Mouse (Mus musculus) limb, embryonic 10.5 days (tissue): Measurements from ENCODE around the gene Igdcc4. TPM values are rescaled to one million over a fixed set of nuclear protein-coding genes. Genes with fewer than 3 reads are reported as not detected.

Source experiments
- DNase-seq: peaks from one replicate; pipeline ENCODE4 v3.0.0-alpha.2; 2017; ENCODE audit warnings: low spot score
- H3K27ac ChIP-seq: fragments of 300-500 bp; sonication (generic); 2 replicates; pipeline ENCODE4 v1.5.1; 2016; ENCODE audit warnings: mild to moderate bottlenecking
- H3K27me3 ChIP-seq: fragments of 300-500 bp; sonication (generic); 2 replicates; pipeline ENCODE4 v1.6.1; 2016; ENCODE audit warnings: low read depth, mild to moderate bottlenecking; ENCODE audit not compliant: poor library complexity, severe bottlenecking
- H3K36me3 ChIP-seq: fragments of 300-500 bp; sonication (generic); 2 replicates; pipeline ENCODE4 v1.6.1; 2016; ENCODE audit warnings: mild to moderate bottlenecking, moderate library complexity
- H3K4me1 ChIP-seq: fragments of 300-500 bp; sonication (generic); 2 replicates; pipeline ENCODE4 v1.6.1; 2016
- H3K4me3 ChIP-seq: fragments of 300-500 bp; sonication (generic); 2 replicates; pipeline ENCODE4 v1.5.1; 2016; ENCODE audit warnings: mild to moderate bottlenecking, moderate library complexity
- H3K9me3 ChIP-seq: fragments of 300-500 bp; sonication (generic); replicated peaks from 2 replicates; pipeline ENCODE4 v1.6.1; 2016; ENCODE audit warnings: mild to moderate bottlenecking
- WGBS: fragments of 180-500 bp; shearing (Covaris S2); methylation state at CpG from one replicate; pipeline ENCODE4 v1.1.7; 2016; 5-methylcytosine and 5-hydroxymethylcytosine counted together
- polyA plus RNA-seq: library from polyadenylated mRNA; unstranded; fragments of >200 nt; fragmentation: Nextera tagmentation; extraction: Ambion mirVana; gene quantifications from 2 replicates; pipeline ENCODE4 v1.2.1, GENCODE M21; 2016

Igdcc4 gene
- polyA plus RNA-seq, 1 experiment from 2014 or later, result 11.2 TPM

- peak overlapping the region; percentile 74 for H3K27ac ChIP-seq
- DNase-seq, result no peak
- no peaks in the 10 kb centered on the region for H3K9me3 ChIP-seq
- 55% methylated on average over 6 of the region's 6 CpGs for WGBS
- peaks cover 96% of the 10 kb centered on the region for H3K36me3 ChIP-seq
- H3K4me1 ChIP-seq, result peaks cover 77% of the 10 kb centered on the region
- H3K4me3 ChIP-seq, result peak overlapping the region; percentile 7
- H3K27me3 ChIP-seq, result no peaks in the 10 kb centered on the region
Measured at GRCm38 (mm10) chr9:65152711-65153330, 51.5 kb downstream of the Igdcc4 start.

- H3K36me3 ChIP-seq, result peaks cover 96% of the 10 kb centered on the region
- WGBS, result 21% methylated on average over 5 of the region's 5 CpGs
- peak overlapping the region; percentile 74 for H3K27ac ChIP-seq
- H3K4me3 ChIP-seq, result peak overlapping the region; percentile 7
- no peak for DNase-seq
- H3K4me1 ChIP-seq, result peaks cover 82% of the 10 kb centered on the region
- no peaks in the 10 kb centered on the region for H3K9me3 ChIP-seq
- H3K27me3 ChIP-seq, result no peaks in the 10 kb centered on the region
Measured at GRCm38 (mm10) chr9:65153331-65153711, 52.0 kb downstream of the Igdcc4 start.

DNA sequence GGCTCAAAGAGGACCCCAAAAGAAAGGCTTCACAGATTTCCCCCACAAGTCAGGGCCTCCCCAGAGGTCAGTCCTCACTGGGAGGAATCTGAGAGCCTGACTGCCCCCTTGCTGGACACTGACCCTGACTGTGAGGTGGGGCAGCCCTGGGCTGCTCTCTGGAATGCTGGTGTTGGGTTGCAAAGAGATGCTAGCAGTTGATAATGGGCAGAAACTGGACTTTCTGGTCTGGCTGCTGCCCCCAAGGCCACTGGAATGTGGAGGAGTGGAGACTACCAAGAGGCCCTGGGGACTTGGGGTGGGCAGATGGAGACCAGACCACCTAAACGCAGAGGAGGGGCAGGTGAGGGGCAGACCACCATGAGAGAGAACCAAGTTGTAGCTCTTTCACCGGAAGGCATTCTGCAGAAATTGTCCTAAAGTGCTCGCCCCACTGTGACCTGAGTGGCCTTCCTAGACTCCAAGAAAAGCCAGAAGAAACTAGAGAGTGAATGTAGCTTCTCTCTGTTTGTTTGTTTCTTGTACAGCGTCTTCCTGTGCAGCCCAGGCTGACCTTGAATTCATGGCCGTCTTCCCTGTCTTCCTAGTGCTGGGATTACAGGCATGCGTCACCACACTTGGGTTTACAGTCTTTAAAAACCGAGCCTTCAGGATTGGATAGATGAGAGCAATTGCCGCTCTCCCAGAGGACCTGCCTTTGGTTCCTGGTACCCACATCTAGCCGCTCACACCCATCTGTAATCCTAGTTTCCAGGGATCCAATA lies 53.6 kb downstream of the Igdcc4 start:
- Histone ChIP-seq H3K27ac (peak overlapping the region; percentile 74), H3K4me1 (peaks cover 85% of the 10 kb centered on the region), H3K4me3 (peak overlapping the region; percentile 8; the same call in 1 of the 2 replicates), H3K27me3 (no peaks in the 10 kb centered on the region), H3K36me3 (peaks cover 94% of the 10 kb centered on the region), H3K9me3 (no peaks in the 10 kb centered on the region)
- no peak for DNase-seq
- 43% methylated on average over 9 of the region's 9 CpGs for WGBS

DNA sequence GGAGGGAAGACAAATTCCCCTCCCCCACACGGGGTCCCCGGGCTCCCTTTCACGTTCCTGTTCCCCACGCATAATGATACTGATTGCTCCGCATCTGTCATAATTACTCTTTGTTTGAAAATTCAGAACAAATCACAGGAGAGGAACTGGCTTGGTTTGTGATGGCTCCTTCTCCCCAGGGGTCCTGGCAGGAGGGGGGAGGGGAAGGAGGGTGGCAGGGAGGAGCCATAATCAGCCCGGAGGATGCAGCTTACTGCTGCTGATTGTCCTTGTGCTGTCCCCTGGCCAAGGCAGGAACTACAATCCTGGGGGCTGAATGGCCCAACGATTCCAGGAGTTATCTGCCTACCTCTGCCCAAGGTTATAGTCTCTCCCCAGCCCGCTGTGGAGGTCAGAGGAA lies 55.3 kb downstream of the Igdcc4 start:
- Histone ChIP-seq H3K4me1 (peaks cover 97% of the 10 kb centered on the region), H3K9me3 (no peaks in the 10 kb centered on the region), H3K27ac (peak overlapping the region; percentile 80), H3K4me3 (0 out of 2 replicates have a peak overlapping the region, but pooled peaks have one; percentile 21), H3K27me3 (no peaks in the 10 kb centered on the region), H3K36me3 (peaks cover 92% of the 10 kb centered on the region)
- DNase-seq, result no peak
- WGBS, result 3% methylated on average over 8 of the region's 8 CpGs

DNA sequence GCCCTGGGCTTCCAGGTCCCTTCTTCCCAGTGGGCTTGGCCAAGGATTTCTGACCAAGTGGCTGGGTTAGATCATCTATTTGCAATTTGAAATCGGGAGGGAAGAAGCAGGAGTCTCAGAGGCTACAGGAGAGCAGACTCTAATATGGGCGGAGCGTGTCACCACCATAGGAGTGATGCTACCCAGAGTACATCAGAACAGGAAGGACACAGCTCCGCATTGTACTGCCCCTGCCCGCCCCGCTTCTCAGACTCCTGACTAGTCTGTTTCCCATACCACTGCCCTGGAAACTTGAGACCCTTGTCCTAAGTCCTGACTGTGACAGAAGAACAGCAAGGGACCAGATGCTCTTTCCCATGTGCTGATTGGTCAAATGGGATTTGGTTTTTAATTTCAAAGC lies 56.3 kb downstream of the Igdcc4 start:
- DNase-seq, result no peak
- Histone ChIP-seq H3K4me3 (0 out of 2 replicates have a peak overlapping the region, but pooled peaks have one; percentile 19), H3K4me1 (peaks cover 98% of the 10 kb centered on the region), H3K9me3 (no peaks in the 10 kb centered on the region), H3K27ac (peak overlapping the region; percentile 80), H3K36me3 (peaks cover 82% of the 10 kb centered on the region), H3K27me3 (no peaks in the 10 kb centered on the region)
- WGBS, result 30% methylated on average over 6 of the region's 6 CpGs

DNA sequence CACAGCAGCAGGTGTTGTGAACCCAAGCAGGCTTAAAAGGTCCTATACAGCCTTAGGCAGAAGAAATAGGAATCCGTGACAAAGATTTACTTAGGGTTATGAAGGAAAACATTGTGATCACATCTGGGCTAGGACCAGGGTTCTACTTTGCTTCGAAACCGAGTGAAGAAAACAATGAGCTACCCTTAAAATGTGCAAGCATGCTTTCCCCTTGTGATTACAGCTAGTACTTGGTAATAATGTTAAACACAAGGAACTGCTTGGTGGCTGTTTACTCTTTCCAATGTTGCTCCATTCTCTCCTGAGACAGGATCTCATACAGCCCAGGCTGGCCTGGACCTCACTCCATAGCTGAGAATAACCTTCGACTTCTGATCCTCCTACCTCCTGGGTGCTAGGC lies 59.9 kb downstream of the Igdcc4 start:
- peaks cover 94% of the 10 kb centered on the region for H3K4me1 ChIP-seq
- no peaks in the 10 kb centered on the region for H3K9me3 ChIP-seq
- H3K4me3 ChIP-seq, result no peak overlapping the region; the same call in none of the 2 replicates
- WGBS, result 42% methylated on average over 4 of the region's 4 CpGs
- peak overlapping the region; percentile 96 for H3K27ac ChIP-seq
- H3K27me3 ChIP-seq, result no peaks in the 10 kb centered on the region
- DNase-seq, result no peak
- H3K36me3 ChIP-seq, result peaks cover 62% of the 10 kb centered on the region

- Histone ChIP-seq H3K4me1 (peaks cover 94% of the 10 kb centered on the region), H3K36me3 (peaks cover 55% of the 10 kb centered on the region), H3K27ac (peak overlapping the region; percentile 96), H3K4me3 (peak overlapping the region; percentile 54; the same call in 1 of the 2 replicates), H3K27me3 (no peaks in the 10 kb centered on the region), H3K9me3 (no peaks in the 10 kb centered on the region)
- 14% methylated on average over 8 of the region's 8 CpGs for whole genome bisulfite sequencing
- DNase-seq, result no peak
Measured at GRCm38 (mm10) chr9:65161881-65162280, 60.6 kb downstream of the Igdcc4 start.

DNA sequence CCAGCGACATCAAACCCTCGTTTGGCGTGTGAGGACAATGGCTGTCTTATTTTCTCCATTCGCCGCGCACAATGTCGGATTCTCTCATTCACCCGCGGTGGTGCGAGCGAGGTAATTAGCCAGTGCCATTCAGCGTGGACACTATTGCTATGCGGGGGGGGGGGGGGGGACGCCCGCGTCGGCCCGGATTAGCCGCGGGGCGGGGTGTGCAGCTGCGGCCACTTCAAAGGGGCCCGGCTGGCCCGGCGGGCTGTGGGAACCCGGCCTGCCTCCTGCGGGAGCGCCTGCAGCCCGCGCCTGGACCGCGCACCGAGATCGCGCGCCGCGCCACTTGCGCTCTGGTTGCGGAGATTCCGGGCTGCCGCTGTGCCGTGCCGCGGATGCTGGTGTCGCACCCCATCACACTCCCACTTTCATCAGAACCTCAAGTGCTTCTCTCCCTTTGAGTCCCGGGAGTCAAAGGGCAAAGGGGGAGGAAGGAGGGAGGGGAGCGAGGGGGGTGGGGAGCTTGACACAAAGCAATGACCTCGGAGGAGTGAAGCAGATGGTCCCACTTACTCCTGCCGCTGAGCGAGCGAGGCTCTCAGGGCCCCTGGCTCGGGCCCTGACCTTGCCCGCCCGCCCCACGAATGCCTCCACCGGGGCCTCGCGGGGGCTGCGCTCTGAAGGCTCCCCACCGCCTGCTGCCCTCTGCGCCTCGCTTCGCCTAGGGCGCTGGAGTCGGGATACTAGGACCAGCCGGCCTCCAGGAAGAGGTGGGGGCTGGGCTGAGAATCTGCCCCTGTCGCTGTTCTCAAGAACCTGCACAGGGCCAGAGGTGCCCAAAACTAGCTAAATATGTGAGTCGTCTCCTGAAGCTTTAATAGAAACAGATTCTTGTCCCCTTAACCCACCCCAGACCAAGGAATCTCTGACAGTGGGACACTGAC lies 61.7 kb downstream of the Igdcc4 start:
- DNase-seq, result peak; percentile 87
- peaks cover 94% of the 10 kb centered on the region for H3K4me1 ChIP-seq
- peak overlapping the region; percentile 54 for H3K4me3 ChIP-seq
- H3K27me3 ChIP-seq, result no peaks in the 10 kb centered on the region
- under 1% methylated on average over 67 of the region's 69 CpGs for WGBS
- H3K9me3 ChIP-seq, result no peaks in the 10 kb centered on the region
- H3K36me3 ChIP-seq, result peaks cover 46% of the 10 kb centered on the region
- peak overlapping the region; percentile 96 for H3K27ac ChIP-seq

GRCm38 (mm10) chr9:65164870-65165269 lies 63.6 kb downstream of the Igdcc4 start:
- no peaks in the 10 kb centered on the region for H3K27me3 ChIP-seq
- H3K9me3 ChIP-seq, result no peaks in the 10 kb centered on the region
- peaks cover 96% of the 10 kb centered on the region for H3K4me1 ChIP-seq
- no peak for DNase-seq
- peaks cover 38% of the 10 kb centered on the region for H3K36me3 ChIP-seq
- peak overlapping the region; percentile 88 for H3K27ac ChIP-seq
- WGBS, result 18% methylated on average over 1 of the region's 1 CpGs
- no peak overlapping the region for H3K4me3 ChIP-seq

GRCm38 (mm10) chr9:65166386-65166785 lies 65.1 kb downstream of the Igdcc4 start:
- peak; percentile 67 for DNase-seq
- Histone ChIP-seq H3K4me3 (peak overlapping the region; percentile 11; the same call in 1 of the 2 replicates), H3K27me3 (no peaks in the 10 kb centered on the region), H3K27ac (peak overlapping the region; percentile 88), H3K36me3 (peaks cover 31% of the 10 kb centered on the region), H3K9me3 (no peaks in the 10 kb centered on the region), H3K4me1 (peaks cover 93% of the 10 kb centered on the region)
- 8% methylated on average over 9 of the region's 9 CpGs for WGBS

DNA sequence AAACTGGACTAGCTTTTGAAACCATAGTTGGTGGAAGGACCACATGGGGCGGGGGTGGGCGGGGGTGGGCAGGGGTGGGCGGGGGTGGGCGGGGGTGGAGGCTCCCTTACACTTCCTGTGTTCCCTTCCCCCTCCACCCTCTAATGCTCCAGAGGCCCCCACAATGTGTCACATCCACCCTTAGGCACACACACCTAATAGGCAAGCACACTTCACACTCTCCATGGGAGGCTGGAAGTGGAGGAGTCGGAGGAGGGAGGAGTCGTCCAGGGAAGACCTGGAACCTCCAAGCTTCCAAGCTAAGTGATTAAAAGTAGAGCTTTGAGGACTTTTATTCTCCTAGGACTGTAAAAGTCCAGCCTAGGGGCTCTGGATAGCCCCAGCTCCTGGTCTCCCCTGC lies 67.2 kb downstream of the Igdcc4 start:
- DNase-seq, result no peak
- Histone ChIP-seq H3K9me3 (no peaks in the 10 kb centered on the region), H3K27me3 (no peaks in the 10 kb centered on the region), H3K4me3 (peak overlapping the region; percentile 26), H3K36me3 (peaks cover 45% of the 10 kb centered on the region), H3K27ac (peak overlapping the region; percentile 88), H3K4me1 (peaks cover 91% of the 10 kb centered on the region)
- 19% methylated on average over 6 of the region's 6 CpGs for WGBS

GRCm38 (mm10) chr9:65168952-65169351 lies 67.7 kb downstream of the Igdcc4 start:
- Histone ChIP-seq H3K27ac (peak overlapping the region; percentile 88), H3K4me1 (peaks cover 91% of the 10 kb centered on the region), H3K36me3 (peaks cover 47% of the 10 kb centered on the region), H3K4me3 (peak overlapping the region; percentile 26), H3K27me3 (no peaks in the 10 kb centered on the region), H3K9me3 (no peaks in the 10 kb centered on the region)
- WGBS, result 15% methylated on average over 4 of the region's 4 CpGs
- DNase-seq, result peak; percentile 69
